Mouse (Mus musculus) cerebellum, adult 8-10 months (tissue): ENCODE results near the gene Chpf2.
A peak's percentile ranks its signal among the peaks of the same experiment; 100 is the strongest.

Source experiments
- DNase-seq: peaks from one replicate; pipeline ENCODE4 v3.0.0; 2022

Chpf2 gene

GRCm38 (mm10) chr5:24591796-24592470, 5.4 kb downstream of the Chpf2 start:
- no peak for DNase-seq

GRCm38 (mm10) chr5:24592471-24593160, 6.1 kb downstream of the Chpf2 start:
- no peak for DNase-seq

- no peak for DNase-seq
Observed at GRCm38 (mm10) chr5:24593230-24593629, 6.7 kb downstream of the Chpf2 start.

- DNase-seq: no peak
Observed at GRCm38 (mm10) chr5:24593928-24594327, 7.4 kb downstream of the Chpf2 start.

GRCm38 (mm10) chr5:24594346-24594745, 7.8 kb downstream of the Chpf2 start:
- DNase-seq: no peak

GRCm38 (mm10) chr5:24595261-24595660, 8.7 kb downstream of the Chpf2 start:
- no peak for DNase-seq

GRCm38 (mm10) chr5:24595786-24596380, 9.3 kb downstream of the Chpf2 start:
- DNase-seq: no peak

GRCm38 (mm10) chr5:24596519-24597171, 10.1 kb downstream of the Chpf2 start:
- no peak for DNase-seq

- peak; percentile 78 for DNase-seq
Observed at GRCm38 (mm10) chr5:24597221-24597728, 10.7 kb downstream of the Chpf2 start.

GRCm38 (mm10) chr5:24597901-24598569, 11.5 kb downstream of the Chpf2 start:
- DNase-seq: peak; percentile 43

- peak; percentile 56 for DNase-seq
Observed at GRCm38 (mm10) chr5:24598570-24599006, 12.0 kb downstream of the Chpf2 start.

- DNase-seq: no peak
Observed at GRCm38 (mm10) chr5:24599137-24599536, 12.6 kb downstream of the Chpf2 start.

- DNase-seq: no peak
Observed at GRCm38 (mm10) chr5:24600236-24600635, 13.7 kb downstream of the Chpf2 start.

- no peak for DNase-seq
Observed at GRCm38 (mm10) chr5:24601071-24601835, 14.7 kb downstream of the Chpf2 start.

GRCm38 (mm10) chr5:24601911-24602750, 15.6 kb downstream of the Chpf2 start:
- no peak for DNase-seq

- peak; percentile 66 for DNase-seq
Observed at GRCm38 (mm10) chr5:24602751-24603343, 16.3 kb downstream of the Chpf2 start.

- no peak for DNase-seq
Observed at GRCm38 (mm10) chr5:24603431-24604010, 17.0 kb downstream of the Chpf2 start.

GRCm38 (mm10) chr5:24604080-24604655, 17.6 kb downstream of the Chpf2 start:
- no peak for DNase-seq

- peak; percentile 77 for DNase-seq
Observed at GRCm38 (mm10) chr5:24604656-24605100, 18.1 kb downstream of the Chpf2 start.
